In the genomic region with DNA sequence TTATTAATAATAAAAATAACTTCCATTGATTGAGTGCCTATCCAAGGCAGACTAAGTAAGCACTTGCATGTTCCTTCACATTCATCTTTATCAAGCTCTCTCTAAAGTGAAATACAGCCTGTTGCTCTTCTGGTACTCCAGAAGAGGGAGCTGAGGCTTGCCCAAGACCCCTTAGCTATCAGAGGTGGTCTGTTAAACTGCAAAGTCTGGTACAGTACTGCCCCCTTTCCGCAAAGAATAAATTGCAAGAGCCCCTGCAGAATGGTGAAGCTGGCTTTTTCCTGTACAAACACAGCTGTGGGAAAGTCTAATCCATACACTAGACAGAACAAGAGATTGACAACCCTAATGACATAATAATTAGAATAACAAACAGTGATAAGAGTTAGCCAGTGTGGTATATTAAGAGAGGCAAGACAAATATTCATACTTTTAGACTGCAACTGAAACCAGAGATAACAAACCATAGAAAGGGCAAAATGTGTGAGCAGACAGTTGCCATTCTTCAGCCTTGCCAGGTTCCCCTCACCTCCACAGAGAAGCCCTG, we compare ENCODE assay signal across 9 mouse cellular contexts.
DNase-seq lines count a peak whose midpoint lies in the region; ATAC-seq lines count a peak whose summit lies in the region.
"Had no signal": no experiment of that assay in that cellular context is flagged by ENCODE, and none has a peak within 500 bp of the region (broad histone marks: within the 10 kb centered on the region; RNA-seq: fewer than 3 reads in every experiment).

No protein-coding gene starts in this region.

- peak; percentile 7 for DNase-seq in adrenal gland, postnatal 10 days
- no peak for DNase-seq in adrenal gland, adult 18-20 months (ENCODE audit: low spot score in 2 of 2)
- DNase-seq in left cerebral cortex, postnatal 10 days (ENCODE audit: extremely low spot score in 1 of 2, low spot score in 2 of 2): peak; percentile 36 to 46
- DNase-seq in left cerebral cortex, adult 18-20 months (ENCODE audit: low spot score in 2 of 2): no peak
- peak; percentile 78 for DNase-seq in embryonic facial prominence, embryonic 11.5 days (ENCODE audit: low spot score)
- DNase-seq in ovary, postnatal 36 days (ENCODE audit: low spot score): no peak
- DNase-seq in urinary bladder, adult 2 months (ENCODE audit: low spot score): no peak

- no peaks in the 10 kb centered on the region for H3K9me3 ChIP-seq in embryonic facial prominence, embryonic 11.5 days (replicated peaks; ENCODE audit: control insufficient read depth, low read length)
- no peaks in the 10 kb centered on the region for H3K9me3 ChIP-seq in midbrain, embryonic 12.5 days
- H3K9me3 ChIP-seq: intestine, embryonic 15.5 days had no signal

- no peak overlapping the region for H3K27ac ChIP-seq in embryonic facial prominence, embryonic 11.5 days (replicated peaks; ENCODE audit: low read depth, low read length)
- H3K27ac ChIP-seq in midbrain, embryonic 12.5 days (replicated peaks): no peak overlapping the region
- H3K27ac ChIP-seq: intestine, embryonic 15.5 days had no signal

- no peaks in the 10 kb centered on the region for H3K36me3 ChIP-seq in embryonic facial prominence, embryonic 11.5 days (replicated peaks; ENCODE audit: control insufficient read depth, insufficient read depth, low read depth, low read length)
- no peaks in the 10 kb centered on the region for H3K36me3 ChIP-seq in midbrain, embryonic 12.5 days
- H3K36me3 ChIP-seq: intestine, embryonic 15.5 days had no signal

- no peaks in the 10 kb centered on the region for H3K4me1 ChIP-seq in embryonic facial prominence, embryonic 11.5 days (ENCODE audit: control insufficient read depth, insufficient read depth, low read length)
- no peaks in the 10 kb centered on the region for H3K4me1 ChIP-seq in midbrain, embryonic 12.5 days
- H3K4me1 ChIP-seq: intestine, embryonic 15.5 days had no signal

- no peaks in the 10 kb centered on the region for H3K27me3 ChIP-seq in embryonic facial prominence, embryonic 11.5 days (ENCODE audit: control insufficient read depth, insufficient read depth, low read length)
- H3K27me3 ChIP-seq in midbrain, embryonic 12.5 days: no peaks in the 10 kb centered on the region
- H3K27me3 ChIP-seq: intestine, embryonic 15.5 days had no signal

- no peak for ATAC-seq in embryonic facial prominence, embryonic 11.5 days (replicated peaks; ENCODE audit: insufficient number of reproducible peaks, low FRiP score, low TSS enrichment, low read depth)
- ATAC-seq in midbrain, embryonic 12.5 days (ENCODE audit: low FRiP score, low read depth): 0 out of 2 replicates have a peak, but pooled peaks have one; percentile 52
- ATAC-seq: intestine, embryonic 15.5 days had no signal

- WGBS in embryonic facial prominence, embryonic 11.5 days: 20% methylated on average over 1 of the region's 1 CpGs
- 7% methylated on average over 1 of the region's 1 CpGs for WGBS in midbrain, embryonic 12.5 days

- H3K4me3 ChIP-seq in embryonic facial prominence, embryonic 11.5 days (ENCODE audit: low read depth, low read length): no peak overlapping the region
- no peak overlapping the region for H3K4me3 ChIP-seq in midbrain, embryonic 12.5 days
- H3K4me3 ChIP-seq: intestine, embryonic 15.5 days had no signal

- no peak overlapping the region for H3K4me2 ChIP-seq in embryonic facial prominence, embryonic 11.5 days (ENCODE audit: low read depth, low read length)
- no peak overlapping the region for H3K4me2 ChIP-seq in midbrain, embryonic 12.5 days (replicated peaks)
- H3K4me2 ChIP-seq: intestine, embryonic 15.5 days had no signal

- intact Hi-C loops in left cerebral cortex, postnatal 10 days (cut with DNase I): no loop called here

- H3K9ac ChIP-seq in embryonic facial prominence, embryonic 11.5 days (replicated peaks; ENCODE audit: low read length): no peak overlapping the region
- no peak overlapping the region for H3K9ac ChIP-seq in midbrain, embryonic 12.5 days (replicated peaks)
- H3K9ac ChIP-seq: intestine, embryonic 15.5 days had no signal

Comparison
In these comparisons a context has a peak if more than half of its experiments do, and no peak if none do; other contexts are left out.
1. DNase-seq: peak in adrenal gland, postnatal 10 days (single experiment), left cerebral cortex, postnatal 10 days (2 of 2) and embryonic facial prominence, embryonic 11.5 days (single experiment); none in adrenal gland, adult 18-20 months (0 of 2), left cerebral cortex, adult 18-20 months (0 of 2), ovary, postnatal 36 days (single experiment) and urinary bladder, adult 2 months (single experiment).